Mouse (Mus musculus) megakaryocyte, embryonic 14.5 days (primary cell): Measurements from ENCODE around the gene Cct5. TPM values are rescaled to one million over a fixed set of nuclear protein-coding genes. Genes with fewer than 3 reads are reported as not detected.

Experiments
- H3K27me3 ChIP-seq: replicated peaks from 2 replicates; pipeline ENCODE3; 2012; ENCODE audit warnings: inconsistent platforms
- H3K36me3 ChIP-seq: replicated peaks from 2 replicates; pipeline ENCODE3; 2012; ENCODE audit warnings: low read length, inconsistent platforms, mixed read lengths
- H3K4me1 ChIP-seq: 2 replicates; pipeline ENCODE4 v1.6.1; 2012; ENCODE audit warnings: inconsistent platforms
- H3K4me3 ChIP-seq: replicated peaks from 2 replicates; pipeline ENCODE3; 2012; ENCODE audit warnings: moderate library complexity, mild to moderate bottlenecking, inconsistent platforms
- H3K9me3 ChIP-seq: 2 replicates; pipeline ENCODE4 v1.6.1; 2012; ENCODE audit warnings: inconsistent platforms
- FLI1 ChIP-seq: IDR thresholded peaks from 2 replicates; pipeline ENCODE4 v1.6.1; 2012; ENCODE audit warnings: low read length, inconsistent platforms, mixed read lengths
- GATA1 ChIP-seq: IDR thresholded peaks from 3 replicates; pipeline ENCODE4 v1.6.1; 2012; ENCODE audit warnings: mixed read lengths, low read length, inconsistent platforms, borderline replicate concordance
- polyA plus RNA-seq: library from polyadenylated mRNA; stranded (reverse); fragments of >175 nt; gene quantifications from 2 replicates; pipeline ENCODE4 v1.2.3, GENCODE M21; 2012; ENCODE audit warnings: low replicate concordance; ENCODE audit not compliant: insufficient read depth

Gene Cct5
- polyA plus RNA-seq, 1 experiment, result 19.7 TPM

- TF ChIP-seq GATA1, result no peak
- no peak for TF ChIP-seq FLI1
- H3K36me3 ChIP-seq, result peaks cover 16% of the 10 kb centered on the region
- H3K9me3 ChIP-seq, result no peaks in the 10 kb centered on the region
- H3K4me3 ChIP-seq, result peak overlapping the region; percentile 5
- H3K4me1 ChIP-seq, result peaks cover 59% of the 10 kb centered on the region
- H3K27me3 ChIP-seq, result no peaks in the 10 kb centered on the region
Observed at GRCm38 (mm10) chr15:31603113-31603512, 1.5 kb upstream of the Cct5 start.

DNA sequence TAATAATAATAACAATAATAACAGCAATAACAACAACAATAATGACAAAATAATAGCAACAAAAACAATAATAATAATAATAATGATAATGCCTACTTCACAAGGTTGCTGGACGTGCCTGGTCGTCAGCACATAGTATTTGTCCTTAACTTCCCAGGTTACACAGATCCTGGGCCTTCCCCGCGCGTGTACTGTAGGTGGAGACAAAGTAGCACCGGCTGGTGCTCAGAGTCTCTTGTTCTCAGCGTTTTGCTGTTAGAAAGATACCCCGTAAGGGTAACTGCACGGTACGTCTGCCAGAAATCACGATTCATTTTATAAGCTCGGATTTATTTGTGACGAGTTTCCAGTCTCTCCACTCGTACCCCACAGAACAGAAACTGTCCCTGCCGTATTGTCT lies 822 bp upstream of the Cct5 start:
- no peaks in the 10 kb centered on the region for H3K9me3 ChIP-seq
- no peaks in the 10 kb centered on the region for H3K27me3 ChIP-seq
- peak overlapping the region; percentile 98 for H3K4me3 ChIP-seq
- H3K36me3 ChIP-seq, result peaks cover 16% of the 10 kb centered on the region
- TF ChIP-seq FLI1 (no peak), GATA1 (no peak)
- peaks cover 59% of the 10 kb centered on the region for H3K4me1 ChIP-seq

- peak overlapping the region; percentile 98 for H3K4me3 ChIP-seq
- no peaks in the 10 kb centered on the region for H3K27me3 ChIP-seq
- H3K9me3 ChIP-seq, result no peaks in the 10 kb centered on the region
- peaks cover 26% of the 10 kb centered on the region for H3K36me3 ChIP-seq
- peaks cover 50% of the 10 kb centered on the region for H3K4me1 ChIP-seq
- TF ChIP-seq FLI1 (no peak), GATA1 (no peak)
Observed at GRCm38 (mm10) chr15:31601279-31601645, 342 bp downstream of the Cct5 start.

GRCm38 (mm10) chr15:31599834-31600233 lies 1.8 kb downstream of the Cct5 start:
- TF ChIP-seq FLI1 (no peak), GATA1 (no peak)
- Histone ChIP-seq H3K4me1 (peaks cover 46% of the 10 kb centered on the region), H3K36me3 (peaks cover 41% of the 10 kb centered on the region), H3K4me3 (peak overlapping the region; percentile 81), H3K27me3 (no peaks in the 10 kb centered on the region), H3K9me3 (no peaks in the 10 kb centered on the region)

DNA sequence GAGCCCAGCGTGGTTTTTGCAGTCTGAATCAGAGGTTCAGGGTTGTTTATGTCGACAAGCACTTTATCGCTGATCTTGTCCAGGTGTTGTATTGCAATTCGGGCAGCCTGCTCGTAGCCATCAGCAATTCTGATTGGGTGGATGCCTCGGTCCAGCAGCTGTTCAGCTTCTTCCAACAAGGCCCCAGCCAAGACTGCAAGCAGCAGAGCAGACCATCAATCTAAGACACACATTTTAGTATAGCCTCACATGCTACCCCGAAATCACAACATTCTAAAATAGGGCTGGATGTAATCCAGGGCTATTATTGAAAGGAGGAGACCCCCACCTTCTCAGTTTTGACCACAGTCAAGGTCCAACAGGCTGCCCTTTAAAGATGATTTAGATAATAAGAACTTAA lies 6.0 kb downstream of the Cct5 start:
- TF ChIP-seq FLI1 (no peak), GATA1 (no peak)
- peaks cover 31% of the 10 kb centered on the region for H3K4me1 ChIP-seq
- no peak overlapping the region for H3K4me3 ChIP-seq
- peaks cover 82% of the 10 kb centered on the region for H3K36me3 ChIP-seq
- no peaks in the 10 kb centered on the region for H3K9me3 ChIP-seq
- H3K27me3 ChIP-seq, result no peaks in the 10 kb centered on the region

DNA sequence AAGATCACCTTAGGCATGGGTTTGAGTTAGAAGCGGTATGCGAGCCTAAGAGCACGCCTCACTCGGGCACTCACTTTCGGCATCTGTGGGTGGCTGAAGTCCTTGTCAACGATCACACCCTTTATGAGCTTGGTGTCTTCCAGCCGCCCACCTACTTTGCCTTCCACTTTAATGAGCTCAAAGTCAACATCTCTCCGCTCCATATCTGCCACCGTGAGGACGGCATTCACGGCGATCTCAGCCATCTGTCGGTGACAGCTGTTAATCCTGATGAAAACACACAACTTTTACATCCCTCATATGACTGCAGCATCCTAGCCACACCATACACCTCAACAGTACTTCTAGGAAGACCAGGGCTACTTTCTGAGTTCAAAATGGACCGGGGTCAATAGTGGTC lies 7.3 kb downstream of the Cct5 start:
- peaks cover 96% of the 10 kb centered on the region for H3K36me3 ChIP-seq
- peaks cover 19% of the 10 kb centered on the region for H3K4me1 ChIP-seq
- no peak for TF ChIP-seq FLI1
- no peak for TF ChIP-seq GATA1
- no peak overlapping the region for H3K4me3 ChIP-seq
- H3K27me3 ChIP-seq, result no peaks in the 10 kb centered on the region
- H3K9me3 ChIP-seq, result no peaks in the 10 kb centered on the region

- Histone ChIP-seq H3K4me1 (peaks cover 7% of the 10 kb centered on the region), H3K36me3 (peaks cover 95% of the 10 kb centered on the region), H3K4me3 (no peak overlapping the region), H3K27me3 (no peaks in the 10 kb centered on the region), H3K9me3 (no peaks in the 10 kb centered on the region)
- TF ChIP-seq GATA1, result no peak
- no peak for TF ChIP-seq FLI1
Observed at GRCm38 (mm10) chr15:31592531-31592930, 9.1 kb downstream of the Cct5 start.

DNA sequence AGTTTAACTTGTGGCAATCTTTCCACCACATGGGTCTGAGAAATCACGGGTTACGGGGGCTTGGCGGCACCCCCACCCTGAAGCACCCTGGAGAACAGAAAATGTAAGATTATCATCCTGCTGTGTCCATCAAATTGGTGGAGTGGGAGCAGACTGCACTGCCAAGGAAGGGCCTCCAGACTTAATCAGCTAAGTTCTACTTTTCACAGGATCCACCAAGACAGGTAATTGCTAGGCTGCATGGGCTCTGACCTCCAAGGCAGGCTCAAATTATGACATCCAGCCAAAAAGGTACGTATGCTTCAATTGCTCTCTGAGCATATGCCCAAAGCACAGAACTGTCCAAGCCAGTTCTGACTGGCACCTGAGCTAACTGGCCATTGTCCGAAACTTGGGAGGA lies 11.4 kb downstream of the Cct5 start:
- Histone ChIP-seq H3K36me3 (peaks cover 71% of the 10 kb centered on the region), H3K27me3 (no peaks in the 10 kb centered on the region), H3K4me3 (no peak overlapping the region), H3K4me1 (peaks cover 28% of the 10 kb centered on the region), H3K9me3 (no peaks in the 10 kb centered on the region)
- TF ChIP-seq FLI1, result no peak
- no peak for TF ChIP-seq GATA1

GRCm38 (mm10) chr15:31588989-31589640 lies 12.5 kb downstream of the Cct5 start:
- Histone ChIP-seq H3K36me3 (peaks cover 60% of the 10 kb centered on the region), H3K4me1 (peaks cover 39% of the 10 kb centered on the region), H3K27me3 (no peaks in the 10 kb centered on the region), H3K4me3 (no peak overlapping the region), H3K9me3 (no peaks in the 10 kb centered on the region)
- no peak for TF ChIP-seq FLI1
- no peak for TF ChIP-seq GATA1

DNA sequence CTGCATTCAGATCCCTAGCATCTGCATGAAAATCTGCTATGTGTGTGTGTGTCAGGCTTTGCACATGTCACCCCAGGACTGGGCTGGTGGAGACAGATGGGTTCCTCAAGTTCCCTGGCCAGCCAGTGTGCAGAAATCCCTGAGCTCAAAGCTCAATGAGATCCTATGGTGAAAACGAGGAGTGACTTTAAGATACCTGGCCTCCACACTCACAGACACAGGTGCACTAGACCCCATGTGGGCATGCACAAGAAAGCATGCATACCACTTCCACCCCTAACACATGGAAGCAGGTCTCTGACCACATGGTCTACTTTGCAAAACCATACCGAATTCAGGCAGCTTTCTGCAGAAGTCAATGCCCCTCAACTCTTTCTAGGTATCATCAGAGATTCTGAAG lies 13.8 kb downstream of the Cct5 start:
- no peaks in the 10 kb centered on the region for H3K27me3 ChIP-seq
- TF ChIP-seq GATA1 (no peak), FLI1 (no peak)
- H3K9me3 ChIP-seq, result no peaks in the 10 kb centered on the region
- H3K4me3 ChIP-seq, result no peak overlapping the region
- peaks cover 48% of the 10 kb centered on the region for H3K4me1 ChIP-seq
- peaks cover 47% of the 10 kb centered on the region for H3K36me3 ChIP-seq
